Mouse (Mus musculus) lung, postnatal 25 days (tissue): ENCODE measurements around the gene Adora1.

Experiments
- DNase-seq: peaks from one replicate; pipeline ENCODE4 v3.0.0; 2022; ENCODE audit warnings: low spot score

Gene Adora1

GRCm38 (mm10) chr1:134152626-134153590 is 82.3 kb downstream of the Adora1 start:
- no peak for DNase-seq

- peak; percentile 86 for DNase-seq
These were observed 83.4 kb downstream of the Adora1 start for GRCm38 (mm10) chr1:134151655-134152412.

- DNase-seq = no peak
These were observed 84.5 kb downstream of the Adora1 start for GRCm38 (mm10) chr1:134150745-134151144.

GRCm38 (mm10) chr1:134150076-134150475 is 85.2 kb downstream of the Adora1 start:
- DNase-seq = no peak
